Mouse (Mus musculus): ENCODE data around the gene Npb. TPM values are rescaled to one million over a fixed set of nuclear protein-coding genes. Genes with fewer than 3 reads are reported as not detected.
"Not testable (repeated sequence)": the region's sequence is repeated elsewhere in the genome, so short reads cannot be mapped to it uniquely, and the experiment has no call there.

Npb gene
- total RNA-seq, 4 experiments from 2014 or later = 1.3 to 2.1 TPM; not detected in 2

- DNase-seq = no peak
These were observed 28.1 kb upstream of the Npb start for GRCm38 (mm10) chr11:120580190-120580589.

- DNase-seq = no peak
These were observed 27.4 kb upstream of the Npb start for GRCm38 (mm10) chr11:120580871-120581331.

- peak; percentile 84 for DNase-seq
These were observed 26.6 kb upstream of the Npb start, which contains the start of gene Arhgdia for GRCm38 (mm10) chr11:120581490-120582267. Gene Arhgdia (minus strand): TSS chr11:120581624.

- no peak for DNase-seq
These were observed 25.9 kb upstream of the Npb start for GRCm38 (mm10) chr11:120582268-120582981.

- not testable (repeated sequence) for DNase-seq
These were observed 25.3 kb upstream of the Npb start for GRCm38 (mm10) chr11:120582982-120583293.

GRCm38 (mm10) chr11:120583937-120584336 lies 24.3 kb upstream of the Npb start:
- no peak for DNase-seq

- DNase-seq = no peak
These were observed 19.7 kb upstream of the Npb start for GRCm38 (mm10) chr11:120588531-120588930.

GRCm38 (mm10) chr11:120597240-120598235 lies 10.7 kb upstream of the Npb start:
- DNase-seq = no peak

GRCm38 (mm10) chr11:120598283-120598989 lies 9.8 kb upstream of the Npb start, which contains the start of the genes Alyref and Anapc11:
Gene Alyref (minus strand): TSS chr11:120598365.
Gene Anapc11 (plus strand): TSS chr11:120598421.
- DNase-seq = peak; percentile 89

GRCm38 (mm10) chr11:120598990-120599549 lies 9.2 kb upstream of the Npb start:
- no peak for DNase-seq

GRCm38 (mm10) chr11:120600716-120601115 lies 7.6 kb upstream of the Npb start:
- DNase-seq = no peak

- DNase-seq = no peak
These were observed 4.7 kb upstream of the Npb start for GRCm38 (mm10) chr11:120603545-120603944.

GRCm38 (mm10) chr11:120605667-120606066 lies 2.6 kb upstream of the Npb start:
- DNase-seq = no peak

- no peak for DNase-seq
These were observed 1.5 kb upstream of the Npb start for GRCm38 (mm10) chr11:120606764-120607163.

GRCm38 (mm10) chr11:120609250-120609649 lies 973 bp downstream of the Npb start:
- DNase-seq = no peak

- no peak for DNase-seq
These were observed 2.3 kb downstream of the Npb start for GRCm38 (mm10) chr11:120610477-120611046.

GRCm38 (mm10) chr11:120612763-120613162 lies 4.5 kb downstream of the Npb start:
- DNase-seq = no peak

- no peak for DNase-seq
These were observed 5.2 kb downstream of the Npb start for GRCm38 (mm10) chr11:120613481-120613972.

- DNase-seq = no peak
These were observed 5.7 kb downstream of the Npb start for GRCm38 (mm10) chr11:120613976-120614375.

- no peak for DNase-seq
These were observed 6.9 kb downstream of the Npb start for GRCm38 (mm10) chr11:120615167-120615566.

Measured in adrenal gland, adult 8-10 months (tissue).